Mouse (Mus musculus) hindbrain, embryonic 16.5 days (tissue): ENCODE results near the gene Os9. TPM values are rescaled to one million over a fixed set of nuclear protein-coding genes. Genes with fewer than 3 reads are reported as not detected.

Experiments used
- ATAC-seq: fragments of 200-750 bp; cut with Nextera tagmentation; 2 replicates; pipeline ENCODE4 v1.8.0; 2017; ENCODE audit warnings: moderate TSS enrichment, moderate library complexity
- H3K27ac ChIP-seq: fragments of 300-500 bp; sonication (generic); 2 replicates; pipeline ENCODE4 v1.5.1; 2014; ENCODE audit warnings: low read depth, mild to moderate bottlenecking, control low read depth, low read length, moderate library complexity
- H3K27me3 ChIP-seq: fragments of 300-500 bp; sonication (generic); replicated peaks from 2 replicates; pipeline ENCODE4 v1.6.1; 2014; ENCODE audit warnings: low read length; ENCODE audit not compliant: control insufficient read depth, insufficient read depth
- H3K36me3 ChIP-seq: fragments of 300-500 bp; sonication (generic); 2 replicates; pipeline ENCODE4 v1.6.1; 2014; ENCODE audit warnings: mild to moderate bottlenecking, low read length, moderate library complexity, mixed read lengths; ENCODE audit not compliant: control insufficient read depth, insufficient read depth
- H3K4me1 ChIP-seq: fragments of 300-500 bp; sonication (generic); 2 replicates; pipeline ENCODE4 v1.6.1; 2014; ENCODE audit warnings: low read depth, low read length; ENCODE audit not compliant: control insufficient read depth, insufficient read depth
- H3K4me2 ChIP-seq: fragments of 300-500 bp; sonication (generic); 2 replicates; pipeline ENCODE4 v1.6.1; 2014; ENCODE audit warnings: mild to moderate bottlenecking, low read length, control low read depth, moderate library complexity
- H3K4me3 ChIP-seq: fragments of 300-500 bp; sonication (generic); 2 replicates; pipeline ENCODE4 v1.5.1; 2014; ENCODE audit warnings: mild to moderate bottlenecking, low read length, control low read depth, moderate library complexity
- H3K9ac ChIP-seq: fragments of 300-500 bp; sonication (generic); 2 replicates; pipeline ENCODE4 v1.6.1; 2014; ENCODE audit warnings: low read depth, mild to moderate bottlenecking, control low read depth, low read length, moderate library complexity
- H3K9me3 ChIP-seq: fragments of 300-500 bp; sonication (generic); 2 replicates; pipeline ENCODE4 v1.6.1; 2014; ENCODE audit warnings: mild to moderate bottlenecking, low read length, moderate library complexity; ENCODE audit not compliant: control insufficient read depth
- WGBS: fragments of 180-500 bp; shearing (Covaris S2); extraction: QIAGEN DNeasy Blood & Tissue Kit; methylation state at CpG from one replicate; pipeline ENCODE4 v1.1.7; 2014; 5-methylcytosine and 5-hydroxymethylcytosine counted together
- polyA plus RNA-seq: library from polyadenylated mRNA; unstranded; fragments of >200 nt; fragmentation: Nextera tagmentation; extraction: Ambion mirVana; gene quantifications from 2 replicates; pipeline ENCODE4 v1.2.1, GENCODE M21; 2015

The Os9 gene
- polyA plus RNA-seq, 1 experiment from 2014 or later = 135 TPM

GRCm38 (mm10) chr10:127059968-127060916, 60.7 kb downstream of the Os9 start, which contains the start of gene March9:
Gene March9, minus strand, starts transcription at chr10:127060184.
- H3K4me1 ChIP-seq = peaks cover 26% of the 10 kb centered on the region
- WGBS = 2% methylated on average over 40 of the region's 72 CpGs
- H3K4me3 ChIP-seq = peak within 1 kb of the TSS; percentile 81
- H3K4me2 ChIP-seq = peak within 1 kb of the TSS; percentile 86
- H3K9me3 ChIP-seq = no peaks in the 10 kb centered on the region
- no peaks in the 10 kb centered on the region for H3K27me3 ChIP-seq
- peak; percentile 28 for ATAC-seq
- H3K9ac ChIP-seq = peak within 1 kb of the TSS; percentile 97
- H3K36me3 ChIP-seq = peaks cover 27% of the 10 kb centered on the region
- peak within 1 kb of the TSS; percentile 94 for H3K27ac ChIP-seq

- H3K4me2 ChIP-seq = peak overlapping the region; percentile 86
- peaks cover 23% of the 10 kb centered on the region for H3K4me1 ChIP-seq
- peaks cover 23% of the 10 kb centered on the region for H3K36me3 ChIP-seq
- no peaks in the 10 kb centered on the region for H3K27me3 ChIP-seq
- no peaks in the 10 kb centered on the region for H3K9me3 ChIP-seq
- H3K9ac ChIP-seq = peak overlapping the region; percentile 97
- under 1% methylated on average over 67 of the region's 92 CpGs for WGBS
- H3K4me3 ChIP-seq = peak overlapping the region; percentile 81
- peak overlapping the region; percentile 94 for H3K27ac ChIP-seq
- ATAC-seq = no peak
Measured at GRCm38 (mm10) chr10:127059174-127059967, 61.6 kb downstream of the Os9 start.

DNA sequence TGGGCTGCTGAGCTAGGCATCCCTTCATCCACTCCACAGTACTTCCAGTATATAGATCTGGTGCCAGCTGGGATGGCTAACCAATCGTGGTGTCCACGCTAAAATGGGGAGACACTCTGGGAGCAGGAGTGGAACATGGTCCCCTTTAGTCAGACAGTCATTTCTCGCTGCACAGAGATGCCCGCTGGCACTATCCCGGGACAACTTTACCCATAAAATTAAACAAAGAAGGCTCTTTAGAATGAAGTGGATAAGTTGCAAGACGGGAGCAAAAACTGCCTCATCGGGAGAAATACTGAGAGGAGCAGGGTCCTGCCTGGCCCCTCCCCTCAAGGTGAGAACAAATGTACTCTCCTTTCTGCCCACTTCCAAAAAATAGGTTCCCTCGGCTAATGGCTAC, 62.2 kb downstream of the Os9 start:
- Histone ChIP-seq H3K9ac (peak overlapping the region; percentile 97), H3K36me3 (peaks cover 26% of the 10 kb centered on the region), H3K9me3 (no peaks in the 10 kb centered on the region), H3K4me3 (peak overlapping the region; percentile 81), H3K4me2 (peak overlapping the region; percentile 86), H3K4me1 (peaks cover 23% of the 10 kb centered on the region), H3K27ac (peak overlapping the region; percentile 94), H3K27me3 (no peaks in the 10 kb centered on the region)
- ATAC-seq = no peak
- 3% methylated on average over 8 of the region's 8 CpGs for WGBS

GRCm38 (mm10) chr10:127058161-127058560, 62.8 kb downstream of the Os9 start:
- Histone ChIP-seq H3K4me3 (peak overlapping the region; percentile 81), H3K9me3 (no peaks in the 10 kb centered on the region), H3K4me1 (peaks cover 23% of the 10 kb centered on the region), H3K27me3 (no peaks in the 10 kb centered on the region), H3K9ac (peak overlapping the region; percentile 97), H3K27ac (no peak overlapping the region), H3K4me2 (peak overlapping the region; percentile 86), H3K36me3 (peaks cover 26% of the 10 kb centered on the region)
- WGBS = 0% methylated on average over 9 of the region's 9 CpGs
- 0 out of 2 replicates have a peak, but pooled peaks have one; percentile 10 for ATAC-seq

DNA sequence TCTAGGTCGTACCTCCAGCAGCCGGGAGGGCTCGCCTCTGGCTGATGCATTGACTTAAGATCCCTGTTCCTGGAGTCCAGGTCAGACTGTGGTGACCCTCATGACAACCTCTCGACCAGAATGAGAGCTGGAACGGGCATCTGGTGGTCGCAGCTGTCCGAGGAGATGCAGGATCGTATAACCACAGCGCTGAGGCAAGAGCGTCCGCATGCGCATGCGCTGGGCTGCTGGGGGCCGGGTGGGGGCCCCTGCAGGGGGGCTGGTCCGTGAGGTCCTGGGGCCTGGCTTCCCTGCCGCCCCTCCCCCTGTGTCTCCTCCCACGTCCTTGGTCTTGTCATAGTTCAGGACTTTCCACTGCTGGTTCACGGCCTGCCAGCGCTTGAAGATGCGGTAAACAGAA, 64.4 kb downstream of the Os9 start:
- peaks cover 26% of the 10 kb centered on the region for H3K36me3 ChIP-seq
- H3K4me3 ChIP-seq = no peak overlapping the region
- H3K27me3 ChIP-seq = peaks cover 3% of the 10 kb centered on the region
- H3K4me1 ChIP-seq = peaks cover 17% of the 10 kb centered on the region
- 86% methylated on average over 19 of the region's 20 CpGs for WGBS
- no peaks in the 10 kb centered on the region for H3K9me3 ChIP-seq
- H3K9ac ChIP-seq = no peak overlapping the region
- H3K27ac ChIP-seq = no peak overlapping the region
- no peak for ATAC-seq
- no peak overlapping the region for H3K4me2 ChIP-seq

DNA sequence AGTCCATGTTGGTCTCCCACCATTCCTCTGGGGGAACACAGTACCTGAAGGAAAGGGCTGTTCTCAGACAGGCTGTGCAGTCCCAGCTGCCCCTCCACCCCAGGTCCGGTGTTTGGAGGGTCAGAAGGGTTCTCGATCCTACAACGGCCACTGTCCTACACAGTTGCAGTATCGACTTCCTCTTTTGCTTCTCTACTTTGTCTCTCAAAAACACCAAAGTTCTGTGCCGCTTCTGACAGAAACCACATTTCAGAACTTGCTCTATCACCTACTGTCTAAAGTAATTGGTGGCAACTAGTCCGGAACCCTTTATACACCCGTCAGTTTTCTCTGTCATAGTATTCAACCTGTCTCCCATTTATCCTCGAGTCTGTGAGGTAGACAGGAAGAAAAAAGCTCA, 65.5 kb downstream of the Os9 start:
- no peak overlapping the region for H3K9ac ChIP-seq
- H3K36me3 ChIP-seq = peaks cover 26% of the 10 kb centered on the region
- 88% methylated on average over 8 of the region's 8 CpGs for WGBS
- no peak overlapping the region for H3K27ac ChIP-seq
- H3K4me1 ChIP-seq = peaks cover 11% of the 10 kb centered on the region
- H3K4me3 ChIP-seq = no peak overlapping the region
- no peaks in the 10 kb centered on the region for H3K9me3 ChIP-seq
- H3K4me2 ChIP-seq = no peak overlapping the region
- ATAC-seq = no peak
- peaks cover 14% of the 10 kb centered on the region for H3K27me3 ChIP-seq

- H3K27ac ChIP-seq = no peak overlapping the region
- no peak overlapping the region for H3K9ac ChIP-seq
- peaks cover 26% of the 10 kb centered on the region for H3K36me3 ChIP-seq
- WGBS = 74% methylated on average over 4 of the region's 4 CpGs
- no peak overlapping the region for H3K4me3 ChIP-seq
- no peaks in the 10 kb centered on the region for H3K9me3 ChIP-seq
- H3K27me3 ChIP-seq = peaks cover 20% of the 10 kb centered on the region
- no peak for ATAC-seq
- H3K4me1 ChIP-seq = peaks cover 11% of the 10 kb centered on the region
- H3K4me2 ChIP-seq = no peak overlapping the region
Measured at GRCm38 (mm10) chr10:127054646-127055045, 66.3 kb downstream of the Os9 start.

GRCm38 (mm10) chr10:127050119-127050474, 70.8 kb downstream of the Os9 start:
- Histone ChIP-seq H3K4me1 (peaks cover 3% of the 10 kb centered on the region; the same call in 1 of the 2 replicates), H3K4me2 (no peak overlapping the region), H3K36me3 (peaks cover 3% of the 10 kb centered on the region; the same call in 1 of the 2 replicates), H3K4me3 (no peak overlapping the region), H3K27me3 (peaks cover 39% of the 10 kb centered on the region), H3K9ac (no peak overlapping the region), H3K27ac (no peak overlapping the region), H3K9me3 (no peaks in the 10 kb centered on the region)
- ATAC-seq = no peak
- WGBS = 25% methylated on average over 10 of the region's 10 CpGs
